Mouse (Mus musculus) erythroblast, embryonic 14.5 days (primary cell): ENCODE results near the gene Rap1gap.

Experiments
- GATA1 ChIP-seq: IDR thresholded peaks from 2 replicates; pipeline ENCODE4 v1.6.1; 2012; ENCODE audit warnings: low read length, inconsistent platforms, mixed read lengths
- TAL1 ChIP-seq: IDR thresholded peaks from 3 replicates; pipeline ENCODE4 v1.6.1; 2012; ENCODE audit warnings: low read length, inconsistent platforms, mixed read lengths

DNA sequence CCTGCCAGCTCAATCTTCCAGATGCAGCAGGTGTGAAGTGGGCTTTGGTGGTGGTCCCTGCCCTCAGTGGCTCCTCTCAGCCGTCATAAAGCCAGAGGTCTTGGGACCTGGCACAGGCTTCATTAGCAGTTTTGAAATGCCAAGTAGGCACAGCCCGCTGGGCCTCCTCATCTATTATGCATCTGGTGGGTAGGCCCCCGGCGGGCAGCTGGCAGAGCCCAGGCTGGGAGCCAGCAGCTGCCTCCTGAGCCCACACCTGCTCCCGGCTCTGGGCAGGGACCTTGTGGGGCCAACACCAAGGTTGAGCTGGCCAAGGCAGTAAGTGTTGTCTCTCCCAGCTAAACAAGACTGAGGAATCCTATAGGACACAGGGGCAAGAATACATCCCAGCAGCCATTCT lies 21.8 kb downstream of the Rap1gap start:
- no peak for TF ChIP-seq GATA1
- no peak for TF ChIP-seq TAL1
